Mouse (Mus musculus): Measurements from ENCODE around the gene Tomm34. TPM values are rescaled to one million over a fixed set of nuclear protein-coding genes. Genes with fewer than 3 reads are reported as not detected.

Gene Tomm34
- polyA plus RNA-seq (2014; fragmentation: Illumina TruSeq; extraction: RNeasy Lipid Tissue Mini Kit (QIAGEN cat#74804); ENCODE audit: low read depth, low replicate concordance): 3.7 TPM

GRCm38 (mm10) chr2:164070765-164071436, at the start of gene Tomm34:
Tomm34 (minus strand) TSS chr2:164071169.

GRCm38 (mm10) chr2:164070142-164070764, 716 bp downstream of the Tomm34 start, which contains the start of gene Stk4:
Stk4 (plus strand) TSS chr2:164070322.

GRCm38 (mm10) chr2:164025150-164025549, 45.8 kb downstream of the Tomm34 start, which contains the start of gene Pabpc1l:
Pabpc1l (plus strand) TSS chr2:164025450.

Other genes starting within 250 kb of the Tomm34 start
- not detected for gene Kcnk15, start 217.5 kb downstream of the Tomm34 start, polyA plus RNA-seq (2014; fragmentation: Illumina TruSeq; extraction: RNeasy Lipid Tissue Mini Kit (QIAGEN cat#74804); ENCODE audit: low read depth, low replicate concordance)
- not detected for gene Rims4, start 152.5 kb downstream of the Tomm34 start, polyA plus RNA-seq (2014; fragmentation: Illumina TruSeq; extraction: RNeasy Lipid Tissue Mini Kit (QIAGEN cat#74804); ENCODE audit: low read depth, low replicate concordance)
- 91.6 TPM for gene Ywhab, start 76.2 kb downstream of the Tomm34 start, polyA plus RNA-seq (2014; fragmentation: Illumina TruSeq; extraction: RNeasy Lipid Tissue Mini Kit (QIAGEN cat#74804); ENCODE audit: low read depth, low replicate concordance)
- gene Pabpc1l, start 45.7 kb downstream of the Tomm34 start, polyA plus RNA-seq (2014; fragmentation: Illumina TruSeq; extraction: RNeasy Lipid Tissue Mini Kit (QIAGEN cat#74804); ENCODE audit: low read depth, low replicate concordance): not detected
- 24.6 TPM for gene Stk4, start 847 bp downstream of the Tomm34 start, polyA plus RNA-seq (2014; fragmentation: Illumina TruSeq; extraction: RNeasy Lipid Tissue Mini Kit (QIAGEN cat#74804); ENCODE audit: low read depth, low replicate concordance)
- not detected for gene Kcns1, start 99.9 kb upstream of the Tomm34 start, polyA plus RNA-seq (2014; fragmentation: Illumina TruSeq; extraction: RNeasy Lipid Tissue Mini Kit (QIAGEN cat#74804); ENCODE audit: low read depth, low replicate concordance)
- not detected for gene Wfdc5, start 111.6 kb upstream of the Tomm34 start, polyA plus RNA-seq (2014; fragmentation: Illumina TruSeq; extraction: RNeasy Lipid Tissue Mini Kit (QIAGEN cat#74804); ENCODE audit: low read depth, low replicate concordance)
- gene Wfdc12, start 119.4 kb upstream of the Tomm34 start, polyA plus RNA-seq (2014; fragmentation: Illumina TruSeq; extraction: RNeasy Lipid Tissue Mini Kit (QIAGEN cat#74804); ENCODE audit: low read depth, low replicate concordance): not detected
- gene Wfdc15a, start 129.0 kb upstream of the Tomm34 start, polyA plus RNA-seq (2014; fragmentation: Illumina TruSeq; extraction: RNeasy Lipid Tissue Mini Kit (QIAGEN cat#74804); ENCODE audit: low read depth, low replicate concordance): not detected
- gene Wfdc15b, start 150.5 kb upstream of the Tomm34 start, polyA plus RNA-seq (2014; fragmentation: Illumina TruSeq; extraction: RNeasy Lipid Tissue Mini Kit (QIAGEN cat#74804); ENCODE audit: low read depth, low replicate concordance): not detected
- gene Svs2, start 167.3 kb upstream of the Tomm34 start, polyA plus RNA-seq (2014; fragmentation: Illumina TruSeq; extraction: RNeasy Lipid Tissue Mini Kit (QIAGEN cat#74804); ENCODE audit: low read depth, low replicate concordance): not detected
- not detected for gene Svs3b, start 185.5 kb upstream of the Tomm34 start, polyA plus RNA-seq (2014; fragmentation: Illumina TruSeq; extraction: RNeasy Lipid Tissue Mini Kit (QIAGEN cat#74804); ENCODE audit: low read depth, low replicate concordance)
- gene Svs4, start 207.3 kb upstream of the Tomm34 start, polyA plus RNA-seq (2014; fragmentation: Illumina TruSeq; extraction: RNeasy Lipid Tissue Mini Kit (QIAGEN cat#74804); ENCODE audit: low read depth, low replicate concordance): not detected
- gene Svs3a, start 218.1 kb upstream of the Tomm34 start, polyA plus RNA-seq (2014; fragmentation: Illumina TruSeq; extraction: RNeasy Lipid Tissue Mini Kit (QIAGEN cat#74804); ENCODE audit: low read depth, low replicate concordance): not detected
- not detected for gene Svs6, start 245.6 kb upstream of the Tomm34 start, polyA plus RNA-seq (2014; fragmentation: Illumina TruSeq; extraction: RNeasy Lipid Tissue Mini Kit (QIAGEN cat#74804); ENCODE audit: low read depth, low replicate concordance)